Mouse (Mus musculus) brain, embryonic 14.5 days (tissue): ENCODE measurements around the gene Trip6.

Source experiments
- CTCF ChIP-seq: fragments of 200-500 bp; IDR thresholded peaks from 2 replicates; pipeline ENCODE4 v1.5.1; 2012; ENCODE audit warnings: inconsistent platforms, mild to moderate bottlenecking, moderate library complexity, borderline replicate concordance; ENCODE audit not compliant: insufficient read depth, insufficient read length; ENCODE audit errors: extremely low read depth
- POLR2A ChIP-seq: fragments of 200-500 bp; IDR thresholded peaks from 2 replicates; pipeline ENCODE4 v1.6.1; 2012; ENCODE audit warnings: mild to moderate bottlenecking, inconsistent platforms, borderline replicate concordance; ENCODE audit not compliant: poor library complexity, insufficient read depth, insufficient read length, severe bottlenecking; ENCODE audit errors: extremely low read depth

DNA sequence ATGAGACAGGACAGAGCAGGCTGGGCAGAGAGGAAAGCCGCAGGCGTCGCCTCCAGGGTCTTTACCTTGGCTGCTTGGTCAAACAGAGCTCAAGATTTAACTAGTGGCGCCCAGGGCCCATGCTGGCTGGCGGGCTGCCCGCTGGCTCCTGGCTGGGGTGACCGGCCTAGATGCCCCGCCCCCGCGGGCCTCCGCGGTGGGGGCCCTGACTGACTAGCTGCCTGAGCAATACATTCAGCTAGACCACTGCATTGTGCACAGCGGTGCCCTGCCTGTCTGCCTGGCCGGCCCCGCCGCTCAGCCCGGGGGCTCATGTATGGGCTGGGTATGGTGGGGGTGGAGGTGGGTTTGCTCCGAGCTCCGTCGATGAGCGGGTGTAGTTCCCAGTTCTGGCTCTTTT, 13.0 kb downstream of the Trip6 start:
- no peak for TF ChIP-seq CTCF
- TF ChIP-seq POLR2A, result no peak
